Mouse (Mus musculus) layer of hippocampus, adult 11-12 months (tissue): ENCODE measurements around the gene Agr2.

Experiments used
- DNase-seq: peaks from one replicate; pipeline ENCODE4 v3.0.0; 2022; ENCODE audit warnings: low spot score

Gene Agr2

GRCm38 (mm10) chr12:36027171-36027570, 34.5 kb downstream of the Agr2 start:
- no peak for DNase-seq

GRCm38 (mm10) chr12:36028968-36029645, 36.4 kb downstream of the Agr2 start:
- peak; percentile 28 for DNase-seq

GRCm38 (mm10) chr12:36029687-36030086, 37.0 kb downstream of the Agr2 start:
- DNase-seq: no peak

- DNase-seq: no peak
Observed at GRCm38 (mm10) chr12:36030660-36031363, 38.1 kb downstream of the Agr2 start.

GRCm38 (mm10) chr12:36032419-36032818, 39.7 kb downstream of the Agr2 start:
- no peak for DNase-seq

GRCm38 (mm10) chr12:36035501-36035900, 42.8 kb downstream of the Agr2 start:
- no peak for DNase-seq

GRCm38 (mm10) chr12:36036121-36036520, 43.4 kb downstream of the Agr2 start:
- DNase-seq: no peak

GRCm38 (mm10) chr12:36036776-36037175, 44.1 kb downstream of the Agr2 start:
- DNase-seq: no peak

GRCm38 (mm10) chr12:36039541-36040084, 46.9 kb downstream of the Agr2 start:
- no peak for DNase-seq

- DNase-seq: no peak
Observed at GRCm38 (mm10) chr12:36040571-36041280, 48.0 kb downstream of the Agr2 start.

GRCm38 (mm10) chr12:36041281-36041589, 48.5 kb downstream of the Agr2 start:
- no peak for DNase-seq

GRCm38 (mm10) chr12:36041703-36042347, 49.1 kb downstream of the Agr2 start:
- peak; percentile 59 for DNase-seq

- peak; percentile 89 for DNase-seq
Observed at GRCm38 (mm10) chr12:36042348-36042778, 49.7 kb downstream of the Agr2 start, which contains the start of gene Tspan13. Tspan13 (minus strand) TSS chr12:36042500.

- DNase-seq: no peak
Observed at GRCm38 (mm10) chr12:36044691-36045090, 52.0 kb downstream of the Agr2 start.

- no peak for DNase-seq
Observed at GRCm38 (mm10) chr12:36046196-36046595, 53.5 kb downstream of the Agr2 start.

- no peak for DNase-seq
Observed at GRCm38 (mm10) chr12:36047593-36047992, 54.9 kb downstream of the Agr2 start.

- no peak for DNase-seq
Observed at GRCm38 (mm10) chr12:36050276-36050675, 57.6 kb downstream of the Agr2 start.
